Mouse (Mus musculus) hindbrain, embryonic 16.5 days (tissue): ENCODE results near the gene Phlda3. TPM values are rescaled to one million over a fixed set of nuclear protein-coding genes. Genes with fewer than 3 reads are reported as not detected.

Experiments
- ATAC-seq: fragments of 200-750 bp; cut with Nextera tagmentation; 2 replicates; pipeline ENCODE4 v1.8.0; 2017; ENCODE audit warnings: moderate TSS enrichment, moderate library complexity
- H3K27ac ChIP-seq: fragments of 300-500 bp; sonication (generic); 2 replicates; pipeline ENCODE4 v1.5.1; 2014; ENCODE audit warnings: low read depth, mild to moderate bottlenecking, control low read depth, low read length, moderate library complexity
- H3K27me3 ChIP-seq: fragments of 300-500 bp; sonication (generic); replicated peaks from 2 replicates; pipeline ENCODE4 v1.6.1; 2014; ENCODE audit warnings: low read length; ENCODE audit not compliant: control insufficient read depth, insufficient read depth
- H3K36me3 ChIP-seq: fragments of 300-500 bp; sonication (generic); 2 replicates; pipeline ENCODE4 v1.6.1; 2014; ENCODE audit warnings: mild to moderate bottlenecking, low read length, moderate library complexity, mixed read lengths; ENCODE audit not compliant: control insufficient read depth, insufficient read depth
- H3K4me1 ChIP-seq: fragments of 300-500 bp; sonication (generic); 2 replicates; pipeline ENCODE4 v1.6.1; 2014; ENCODE audit warnings: low read depth, low read length; ENCODE audit not compliant: control insufficient read depth, insufficient read depth
- H3K4me2 ChIP-seq: fragments of 300-500 bp; sonication (generic); 2 replicates; pipeline ENCODE4 v1.6.1; 2014; ENCODE audit warnings: mild to moderate bottlenecking, low read length, control low read depth, moderate library complexity
- H3K4me3 ChIP-seq: fragments of 300-500 bp; sonication (generic); 2 replicates; pipeline ENCODE4 v1.5.1; 2014; ENCODE audit warnings: mild to moderate bottlenecking, low read length, control low read depth, moderate library complexity
- H3K9ac ChIP-seq: fragments of 300-500 bp; sonication (generic); 2 replicates; pipeline ENCODE4 v1.6.1; 2014; ENCODE audit warnings: low read depth, mild to moderate bottlenecking, control low read depth, low read length, moderate library complexity
- H3K9me3 ChIP-seq: fragments of 300-500 bp; sonication (generic); 2 replicates; pipeline ENCODE4 v1.6.1; 2014; ENCODE audit warnings: mild to moderate bottlenecking, low read length, moderate library complexity; ENCODE audit not compliant: control insufficient read depth
- WGBS: fragments of 180-500 bp; shearing (Covaris S2); extraction: QIAGEN DNeasy Blood & Tissue Kit; methylation state at CpG from one replicate; pipeline ENCODE4 v1.1.7; 2014; 5-methylcytosine and 5-hydroxymethylcytosine counted together
- polyA plus RNA-seq: library from polyadenylated mRNA; unstranded; fragments of >200 nt; fragmentation: Nextera tagmentation; extraction: Ambion mirVana; gene quantifications from 2 replicates; pipeline ENCODE4 v1.2.1, GENCODE M21; 2015

Phlda3 gene
- polyA plus RNA-seq, 1 experiment from 2014 or later = 49.5 TPM

DNA sequence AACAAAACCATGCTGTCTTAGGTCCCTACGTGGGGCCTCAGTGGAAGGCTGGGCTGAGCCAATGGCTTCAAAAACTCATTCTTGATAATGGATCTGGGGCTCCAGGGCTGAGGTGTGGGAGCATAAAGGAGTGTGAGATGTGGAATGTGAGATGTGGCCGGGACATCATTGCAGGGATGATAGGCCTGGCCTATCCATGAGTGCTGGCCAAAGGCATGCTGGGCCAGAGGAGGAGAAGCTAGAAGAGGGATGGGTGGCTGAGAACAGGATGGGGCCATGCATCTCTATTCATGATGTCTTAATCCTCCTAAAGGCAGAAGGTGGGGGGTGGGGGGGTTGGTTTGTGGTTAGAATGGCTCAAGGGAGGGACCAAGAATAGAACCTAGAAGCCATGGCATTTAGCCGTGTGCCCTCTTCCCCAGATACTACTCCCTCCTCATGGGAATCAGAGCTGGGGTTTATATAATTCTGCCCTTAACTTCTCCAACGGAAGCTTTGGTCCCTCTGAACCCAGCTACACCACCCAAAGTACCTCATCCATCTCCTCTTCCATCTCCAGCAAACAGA, 1.5 kb downstream of the Phlda3 start:
- no peaks in the 10 kb centered on the region for H3K36me3 ChIP-seq
- 86% methylated on average over 4 of the region's 4 CpGs for WGBS
- no peaks in the 10 kb centered on the region for H3K27me3 ChIP-seq
- peak overlapping the region; percentile 58 for H3K4me3 ChIP-seq
- ATAC-seq = no peak
- no peak overlapping the region for H3K27ac ChIP-seq
- peak overlapping the region; percentile 97 for H3K4me2 ChIP-seq
- peaks cover 29% of the 10 kb centered on the region for H3K4me1 ChIP-seq
- H3K9ac ChIP-seq = no peak overlapping the region; the same call in 1 of the 2 replicates
- no peaks in the 10 kb centered on the region for H3K9me3 ChIP-seq

DNA sequence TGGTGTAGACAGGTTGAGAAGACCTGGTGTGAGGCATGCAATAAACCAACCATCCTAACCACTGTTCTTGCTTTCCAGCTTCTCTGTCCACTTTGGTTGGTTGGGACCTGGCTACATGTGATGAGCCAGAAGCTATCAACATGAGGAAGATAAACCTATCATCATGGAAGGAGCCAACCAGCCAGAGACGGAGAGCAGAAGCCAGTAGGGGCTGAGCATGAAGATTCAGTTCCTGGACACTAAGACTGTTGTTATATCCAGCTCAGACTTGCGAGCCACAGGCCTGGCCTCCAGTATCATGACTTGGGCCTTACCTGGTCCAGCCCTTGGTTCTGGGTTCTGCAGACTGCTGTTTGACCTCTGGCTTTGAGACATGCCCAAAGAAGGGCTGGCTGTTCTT, 2.5 kb downstream of the Phlda3 start:
- WGBS = 91% methylated on average over 2 of the region's 2 CpGs
- Histone ChIP-seq H3K9me3 (no peaks in the 10 kb centered on the region), H3K36me3 (no peaks in the 10 kb centered on the region), H3K27ac (no peak overlapping the region), H3K27me3 (no peaks in the 10 kb centered on the region), H3K4me1 (peaks cover 29% of the 10 kb centered on the region), H3K9ac (no peak overlapping the region), H3K4me2 (no peak overlapping the region), H3K4me3 (no peak overlapping the region)
- ATAC-seq = no peak

DNA sequence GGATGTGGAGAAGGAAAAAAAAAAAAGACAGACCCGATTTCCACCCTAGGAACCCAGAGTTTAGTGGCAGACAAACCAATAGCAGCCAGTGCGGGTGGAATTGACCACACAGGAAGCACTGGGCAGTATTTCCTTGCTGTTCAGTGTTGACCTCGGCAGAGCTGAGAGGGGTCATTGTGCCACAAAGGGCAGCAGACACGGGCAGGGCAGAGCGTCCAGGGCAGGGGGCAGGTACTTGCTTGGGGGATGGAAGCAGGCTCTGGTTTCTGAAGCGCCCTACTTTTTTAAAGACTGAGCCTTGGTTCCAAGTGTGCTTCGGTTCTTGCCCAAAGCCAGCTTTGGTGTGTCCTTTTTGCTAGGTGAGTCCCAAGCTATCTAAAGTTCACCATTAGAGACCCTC, 4.3 kb downstream of the Phlda3 start:
- Histone ChIP-seq H3K36me3 (no peaks in the 10 kb centered on the region), H3K9ac (no peak overlapping the region), H3K4me2 (no peak overlapping the region), H3K27me3 (no peaks in the 10 kb centered on the region), H3K4me3 (no peak overlapping the region), H3K27ac (no peak overlapping the region), H3K4me1 (peaks cover 29% of the 10 kb centered on the region), H3K9me3 (no peaks in the 10 kb centered on the region)
- 84% methylated on average over 7 of the region's 7 CpGs for WGBS
- no peak for ATAC-seq

DNA sequence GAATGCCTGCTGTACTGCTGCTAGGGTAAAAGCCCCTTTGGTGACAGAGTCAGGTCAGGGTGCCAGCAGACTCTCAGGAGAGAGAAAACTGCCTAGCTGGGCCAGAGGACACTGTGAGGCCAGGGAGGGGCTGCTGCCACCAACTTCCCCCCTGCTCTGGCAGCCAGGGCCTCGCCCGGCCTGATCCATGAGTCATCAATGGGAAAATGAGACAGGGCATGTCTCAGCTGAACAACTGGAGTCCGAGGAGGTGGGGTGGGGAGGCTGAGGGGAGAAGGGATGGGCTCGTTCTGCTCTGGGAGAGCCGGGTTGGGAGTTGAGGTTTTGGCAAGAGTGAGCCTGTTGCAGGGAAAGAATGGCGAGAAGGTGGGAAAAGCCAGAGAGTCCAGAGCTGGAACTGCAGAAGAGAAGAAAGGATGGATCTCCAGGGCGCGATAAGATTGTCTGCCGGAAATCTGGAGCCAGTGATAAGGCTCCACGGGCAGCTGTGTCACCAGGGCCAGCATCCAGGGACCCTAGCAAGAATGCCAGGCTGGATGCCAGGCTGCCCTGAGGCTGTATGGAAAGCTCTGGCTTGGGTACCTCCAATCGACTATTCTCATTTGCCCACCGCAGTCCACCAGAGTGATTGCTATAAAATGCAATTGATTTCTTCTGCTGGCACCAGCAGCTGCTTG, 5.1 kb downstream of the Phlda3 start:
- H3K4me1 ChIP-seq = peaks cover 25% of the 10 kb centered on the region
- H3K36me3 ChIP-seq = no peaks in the 10 kb centered on the region
- 40% methylated on average over 11 of the region's 12 CpGs for WGBS
- 0 out of 2 replicates have a peak, but pooled peaks have one; percentile 26 for ATAC-seq
- no peaks in the 10 kb centered on the region for H3K9me3 ChIP-seq
- H3K4me3 ChIP-seq = no peak overlapping the region
- H3K27me3 ChIP-seq = no peaks in the 10 kb centered on the region
- no peak overlapping the region for H3K4me2 ChIP-seq
- H3K27ac ChIP-seq = no peak overlapping the region
- no peak overlapping the region for H3K9ac ChIP-seq

DNA sequence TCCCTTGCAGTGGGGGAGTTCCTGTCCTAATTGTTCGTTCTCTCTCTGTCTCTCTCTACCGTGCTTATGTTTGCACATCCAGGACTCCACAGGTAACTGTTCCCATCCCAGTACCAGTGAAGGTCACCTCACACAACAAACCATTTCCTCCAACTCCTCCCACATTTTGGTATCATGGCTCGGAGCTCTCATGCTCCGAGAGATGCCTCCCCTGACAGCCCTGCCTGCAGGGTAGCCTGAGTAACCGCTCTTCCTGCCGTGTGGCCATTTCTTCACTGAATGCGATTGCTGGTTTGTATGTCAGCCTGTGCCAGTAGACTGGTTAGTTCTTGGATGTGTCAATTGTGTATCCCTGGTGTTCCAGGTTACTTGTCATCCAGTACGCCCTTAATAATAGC, 5.7 kb downstream of the Phlda3 start:
- Histone ChIP-seq H3K27me3 (no peaks in the 10 kb centered on the region), H3K4me3 (no peak overlapping the region), H3K9me3 (no peaks in the 10 kb centered on the region), H3K9ac (no peak overlapping the region), H3K4me1 (peaks cover 22% of the 10 kb centered on the region), H3K36me3 (no peaks in the 10 kb centered on the region), H3K4me2 (no peak overlapping the region), H3K27ac (no peak overlapping the region)
- ATAC-seq = 0 out of 2 replicates have a peak, but pooled peaks have one; percentile 28
- WGBS = 70% methylated on average over 8 of the region's 8 CpGs

DNA sequence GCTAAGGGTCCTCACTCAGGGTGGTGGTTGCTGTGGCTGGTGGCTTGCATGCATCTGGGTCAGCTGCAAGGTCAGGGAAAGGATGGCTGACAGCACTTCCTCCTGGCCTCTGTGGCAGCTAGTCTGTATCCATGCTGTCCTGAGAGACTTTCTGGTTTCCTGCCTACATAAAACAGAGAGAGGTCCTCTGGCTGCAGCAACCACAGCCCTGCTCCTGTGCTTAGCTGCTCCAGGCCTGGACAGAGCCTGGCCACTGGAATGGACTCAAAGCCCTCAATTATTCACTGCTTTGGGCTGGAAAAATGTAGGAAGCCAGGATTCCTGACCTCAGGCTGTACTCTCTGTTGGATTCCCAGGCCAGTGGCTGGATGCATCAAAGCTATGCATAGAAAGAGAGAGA, 10.7 kb downstream of the Phlda3 start:
- ATAC-seq = no peak
- Histone ChIP-seq H3K4me1 (peaks cover 6% of the 10 kb centered on the region), H3K27me3 (no peaks in the 10 kb centered on the region), H3K4me3 (no peak overlapping the region), H3K9me3 (no peaks in the 10 kb centered on the region), H3K4me2 (no peak overlapping the region), H3K36me3 (no peaks in the 10 kb centered on the region), H3K9ac (no peak overlapping the region), H3K27ac (no peak overlapping the region)

DNA sequence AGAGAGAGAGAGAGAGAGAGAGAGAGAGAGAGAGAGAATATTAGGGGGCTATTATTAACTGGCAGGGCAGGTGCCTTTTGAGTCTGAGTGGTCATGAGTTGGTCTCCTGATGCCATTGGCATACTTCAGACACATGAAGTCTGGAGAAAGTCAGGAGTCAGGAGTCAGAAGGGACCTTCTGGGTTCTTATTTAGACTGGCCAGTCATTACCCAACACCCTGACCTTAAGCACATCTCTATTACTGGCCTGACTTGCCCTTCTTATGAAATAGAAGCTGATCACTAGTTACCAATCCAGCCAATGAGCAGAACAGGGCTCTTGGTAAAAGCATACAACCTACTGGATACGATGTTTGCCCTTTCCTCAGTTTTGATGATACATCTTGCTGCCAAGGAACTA, 11.1 kb downstream of the Phlda3 start:
- no peaks in the 10 kb centered on the region for H3K27me3 ChIP-seq
- peaks cover 6% of the 10 kb centered on the region; the same call in 1 of the 2 replicates for H3K4me1 ChIP-seq
- no peak overlapping the region for H3K27ac ChIP-seq
- no peak overlapping the region for H3K4me3 ChIP-seq
- no peak overlapping the region for H3K4me2 ChIP-seq
- no peaks in the 10 kb centered on the region for H3K9me3 ChIP-seq
- no peak overlapping the region for H3K9ac ChIP-seq
- ATAC-seq = no peak
- no peaks in the 10 kb centered on the region for H3K36me3 ChIP-seq
- 86% methylated on average over 1 of the region's 1 CpGs for WGBS

DNA sequence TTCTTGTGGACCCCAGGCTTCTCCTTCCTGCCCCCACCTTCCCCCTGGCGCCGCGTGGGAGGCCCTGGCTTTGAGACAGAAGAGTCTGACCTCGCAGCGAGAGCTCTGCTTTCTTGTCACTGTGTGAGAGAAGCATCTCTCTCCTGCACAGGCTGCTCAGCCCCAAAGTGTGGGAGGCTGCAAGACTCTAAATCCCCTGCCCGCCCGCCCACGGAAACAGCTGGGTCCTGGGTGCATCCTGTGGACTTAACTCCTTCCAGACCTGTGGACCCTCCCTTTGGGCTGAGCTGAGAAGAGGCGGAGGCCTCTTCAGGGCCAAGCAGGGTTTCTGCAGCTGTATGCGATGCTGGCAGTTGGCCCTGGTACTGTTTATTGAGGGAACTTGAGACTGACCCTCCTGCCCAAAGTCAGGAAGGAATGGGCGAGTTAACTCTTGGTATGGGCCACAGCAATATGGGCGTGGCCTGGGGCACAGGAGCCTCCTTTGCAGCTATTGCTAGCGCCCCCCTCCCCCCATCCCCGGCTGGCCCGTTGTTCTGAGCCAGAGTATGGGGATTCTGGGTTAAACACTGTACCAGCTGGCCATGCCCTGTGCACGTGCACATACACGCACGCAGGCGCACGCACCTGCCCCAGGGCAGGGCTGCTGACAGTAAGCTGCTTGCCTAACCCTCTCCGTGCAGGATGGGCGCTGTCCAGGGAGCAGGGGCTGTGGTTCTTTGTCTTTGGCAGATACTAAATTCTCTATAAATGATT, 13.0 kb downstream of the Phlda3 start, which contains the start of gene Tnni1:
Tnni1 (plus strand) TSS at position 655 of the 756 bp plus-strand sequence.
- ATAC-seq = no peak
- no peak within 1 kb of the TSS for H3K27ac ChIP-seq
- no peaks in the 10 kb centered on the region for H3K9me3 ChIP-seq
- 27% methylated on average over 21 of the region's 22 CpGs for WGBS
- no peaks in the 10 kb centered on the region for H3K27me3 ChIP-seq
- H3K4me1 ChIP-seq = peaks cover 6% of the 10 kb centered on the region; the same call in 1 of the 2 replicates
- H3K4me2 ChIP-seq = no peak within 1 kb of the TSS
- H3K36me3 ChIP-seq = no peaks in the 10 kb centered on the region
- H3K4me3 ChIP-seq = no peak within 1 kb of the TSS
- no peak within 1 kb of the TSS for H3K9ac ChIP-seq

DNA sequence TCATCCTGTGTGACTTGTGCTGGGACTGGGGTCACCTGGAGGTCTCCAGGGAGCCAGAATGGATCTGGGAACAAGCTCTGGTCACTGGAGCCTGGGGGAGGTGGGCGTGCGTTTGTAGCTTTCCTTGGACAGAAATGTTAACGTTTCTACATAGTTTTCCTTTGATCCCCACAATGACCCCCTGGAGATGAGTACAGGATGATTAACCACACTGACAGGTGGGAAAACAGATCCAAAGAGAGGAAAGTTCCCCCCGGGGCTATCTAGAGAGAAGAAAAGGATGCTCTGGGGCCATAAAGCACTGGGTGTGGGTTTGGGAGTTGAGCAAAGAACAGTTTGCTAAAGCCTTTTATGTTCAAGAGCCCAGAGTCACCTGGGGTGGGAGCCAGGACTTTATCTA, 14.7 kb downstream of the Phlda3 start:
- Histone ChIP-seq H3K27ac (no peak overlapping the region), H3K9ac (no peak overlapping the region; the same call in 1 of the 2 replicates), H3K27me3 (no peaks in the 10 kb centered on the region), H3K36me3 (no peaks in the 10 kb centered on the region), H3K4me1 (peaks cover 6% of the 10 kb centered on the region; the same call in 1 of the 2 replicates), H3K9me3 (no peaks in the 10 kb centered on the region), H3K4me2 (no peak overlapping the region), H3K4me3 (no peak overlapping the region)
- WGBS = 35% methylated on average over 4 of the region's 4 CpGs
- ATAC-seq = no peak
